Mouse (Mus musculus) kidney, embryonic 15.5 days (tissue): ENCODE results near the gene Ipo13. TPM values are rescaled to one million over a fixed set of nuclear protein-coding genes. Genes with fewer than 3 reads are reported as not detected.

ENCODE experiments used
- ATAC-seq: fragments of 200-750 bp; cut with Nextera tagmentation; replicated peaks from 2 replicates; pipeline ENCODE4 v1.8.0; 2017; ENCODE audit warnings: moderate TSS enrichment; ENCODE audit not compliant: low FRiP score
- H3K27ac ChIP-seq: fragments of 300-500 bp; sonication (generic); 2 replicates; pipeline ENCODE4 v1.5.1; 2015; ENCODE audit warnings: mild to moderate bottlenecking, inconsistent platforms
- H3K27me3 ChIP-seq: fragments of 300-500 bp; sonication (generic); 2 replicates; pipeline ENCODE4 v1.6.1; 2015; ENCODE audit warnings: inconsistent platforms
- H3K36me3 ChIP-seq: fragments of 300-500 bp; sonication (generic); 2 replicates; pipeline ENCODE4 v1.6.1; 2015; ENCODE audit warnings: inconsistent platforms
- H3K4me1 ChIP-seq: fragments of 300-500 bp; sonication (generic); 2 replicates; pipeline ENCODE4 v1.6.1; 2015; ENCODE audit warnings: inconsistent platforms
- H3K4me2 ChIP-seq: fragments of 300-500 bp; sonication (generic); 2 replicates; pipeline ENCODE4 v1.6.1; 2015; ENCODE audit warnings: moderate library complexity, mild to moderate bottlenecking, inconsistent platforms
- H3K4me3 ChIP-seq: fragments of 300-500 bp; sonication (generic); replicated peaks from 2 replicates; pipeline ENCODE4 v1.5.1; 2015; ENCODE audit warnings: mild to moderate bottlenecking, inconsistent platforms
- H3K9ac ChIP-seq: fragments of 300-500 bp; sonication (generic); 2 replicates; pipeline ENCODE4 v1.6.1; 2015; ENCODE audit warnings: mild to moderate bottlenecking, inconsistent platforms
- H3K9me3 ChIP-seq: fragments of 300-500 bp; sonication (generic); replicated peaks from 2 replicates; pipeline ENCODE4 v1.6.1; 2016; ENCODE audit warnings: inconsistent platforms
- WGBS: fragments of 180-500 bp; shearing (Covaris S2); methylation state at CpG from one replicate; pipeline ENCODE4 v1.1.7; 2015; ENCODE audit warnings: mixed read lengths; 5-methylcytosine and 5-hydroxymethylcytosine counted together
- polyA plus RNA-seq: library from polyadenylated mRNA; unstranded; fragments of >200 nt; fragmentation: Nextera tagmentation; extraction: Ambion mirVana; gene quantifications from 2 replicates; pipeline ENCODE4 v1.2.1, GENCODE M21; 2015

Ipo13 gene
- polyA plus RNA-seq, 1 experiment from 2014 or later, result 47.3 TPM

GRCm38 (mm10) chr4:117926545-117927482 is 12.0 kb upstream of the Ipo13 start:
- peak overlapping the region; percentile 97 for H3K4me2 ChIP-seq
- H3K9ac ChIP-seq, result peak overlapping the region; percentile 44
- no peaks in the 10 kb centered on the region for H3K9me3 ChIP-seq
- H3K4me3 ChIP-seq, result peak overlapping the region; percentile 52
- peaks cover 38% of the 10 kb centered on the region for H3K4me1 ChIP-seq
- no peaks in the 10 kb centered on the region for H3K36me3 ChIP-seq
- no peak overlapping the region for H3K27ac ChIP-seq
- peaks cover 55% of the 10 kb centered on the region for H3K27me3 ChIP-seq
- ATAC-seq, result peak; percentile 45; the same call in 1 of the 2 replicates
- WGBS, result under 1% methylated on average over 71 of the region's 71 CpGs

GRCm38 (mm10) chr4:117924916-117925315 is 10.1 kb upstream of the Ipo13 start:
- H3K4me2 ChIP-seq, result no peak overlapping the region
- no peak overlapping the region for H3K4me3 ChIP-seq
- peaks cover 36% of the 10 kb centered on the region for H3K4me1 ChIP-seq
- WGBS, result 56% methylated on average over 5 of the region's 6 CpGs
- H3K27ac ChIP-seq, result no peak overlapping the region
- H3K27me3 ChIP-seq, result peaks cover 49% of the 10 kb centered on the region
- no peak overlapping the region for H3K9ac ChIP-seq
- H3K36me3 ChIP-seq, result no peaks in the 10 kb centered on the region
- H3K9me3 ChIP-seq, result no peaks in the 10 kb centered on the region
- no peak for ATAC-seq

GRCm38 (mm10) chr4:117923450-117923849 is 8.7 kb upstream of the Ipo13 start:
- Histone ChIP-seq H3K27me3 (peaks cover 47% of the 10 kb centered on the region), H3K4me2 (no peak overlapping the region), H3K36me3 (no peaks in the 10 kb centered on the region), H3K4me3 (no peak overlapping the region), H3K27ac (no peak overlapping the region), H3K4me1 (peaks cover 22% of the 10 kb centered on the region), H3K9me3 (no peaks in the 10 kb centered on the region), H3K9ac (no peak overlapping the region)
- ATAC-seq, result no peak
- WGBS, result 55% methylated on average over 2 of the region's 2 CpGs

GRCm38 (mm10) chr4:117921358-117921757 is 6.6 kb upstream of the Ipo13 start:
- H3K4me3 ChIP-seq, result no peak overlapping the region
- WGBS, result 81% methylated on average over 2 of the region's 2 CpGs
- no peak overlapping the region for H3K4me2 ChIP-seq
- H3K27ac ChIP-seq, result no peak overlapping the region
- no peaks in the 10 kb centered on the region for H3K9me3 ChIP-seq
- H3K9ac ChIP-seq, result no peak overlapping the region
- H3K4me1 ChIP-seq, result peaks cover 4% of the 10 kb centered on the region
- peaks cover 26% of the 10 kb centered on the region for H3K27me3 ChIP-seq
- ATAC-seq, result no peak
- no peaks in the 10 kb centered on the region for H3K36me3 ChIP-seq

GRCm38 (mm10) chr4:117918762-117919161 is 4.0 kb upstream of the Ipo13 start:
- no peak overlapping the region for H3K27ac ChIP-seq
- H3K36me3 ChIP-seq, result no peaks in the 10 kb centered on the region
- H3K9me3 ChIP-seq, result no peaks in the 10 kb centered on the region
- ATAC-seq, result no peak
- H3K27me3 ChIP-seq, result peaks cover 10% of the 10 kb centered on the region; the same call in 1 of the 2 replicates
- no peak overlapping the region for H3K4me2 ChIP-seq
- peaks cover 16% of the 10 kb centered on the region for H3K4me1 ChIP-seq
- WGBS, result 84% methylated on average over 5 of the region's 5 CpGs
- no peak overlapping the region for H3K9ac ChIP-seq
- H3K4me3 ChIP-seq, result no peak overlapping the region

- Histone ChIP-seq H3K9me3 (no peaks in the 10 kb centered on the region), H3K27ac (no peak overlapping the region), H3K4me3 (no peak overlapping the region), H3K4me2 (no peak overlapping the region), H3K4me1 (peaks cover 21% of the 10 kb centered on the region), H3K36me3 (no peaks in the 10 kb centered on the region), H3K27me3 (peaks cover 10% of the 10 kb centered on the region; the same call in 1 of the 2 replicates), H3K9ac (no peak overlapping the region)
- ATAC-seq, result no peak
- 65% methylated on average over 3 of the region's 3 CpGs for WGBS
Measured at GRCm38 (mm10) chr4:117918261-117918660, 3.5 kb upstream of the Ipo13 start.

- H3K36me3 ChIP-seq, result no peaks in the 10 kb centered on the region
- peaks cover 6% of the 10 kb centered on the region; the same call in 1 of the 2 replicates for H3K27me3 ChIP-seq
- H3K4me2 ChIP-seq, result no peak overlapping the region
- H3K9ac ChIP-seq, result no peak overlapping the region
- 90% methylated on average over 4 of the region's 4 CpGs for WGBS
- H3K4me1 ChIP-seq, result peaks cover 25% of the 10 kb centered on the region
- H3K4me3 ChIP-seq, result no peak overlapping the region
- H3K9me3 ChIP-seq, result no peaks in the 10 kb centered on the region
- no peak overlapping the region for H3K27ac ChIP-seq
- no peak for ATAC-seq
Measured at GRCm38 (mm10) chr4:117917847-117918246, 3.0 kb upstream of the Ipo13 start.

GRCm38 (mm10) chr4:117917402-117917801 is 2.6 kb upstream of the Ipo13 start:
- H3K27me3 ChIP-seq, result 0 out of 2 replicates have a peak, but pooled peaks cover 1% of the 10 kb centered on the region
- no peak overlapping the region for H3K27ac ChIP-seq
- WGBS, result 86% methylated on average over 4 of the region's 4 CpGs
- H3K9ac ChIP-seq, result no peak overlapping the region
- no peak for ATAC-seq
- no peaks in the 10 kb centered on the region for H3K9me3 ChIP-seq
- no peaks in the 10 kb centered on the region for H3K36me3 ChIP-seq
- H3K4me2 ChIP-seq, result no peak overlapping the region
- H3K4me3 ChIP-seq, result no peak overlapping the region
- H3K4me1 ChIP-seq, result peaks cover 28% of the 10 kb centered on the region

- peaks cover 10% of the 10 kb centered on the region for H3K36me3 ChIP-seq
- no peaks in the 10 kb centered on the region for H3K27me3 ChIP-seq
- ATAC-seq, result no peak
- H3K4me2 ChIP-seq, result peak overlapping the region; percentile 95
- H3K9ac ChIP-seq, result no peak overlapping the region
- H3K27ac ChIP-seq, result 0 out of 2 replicates have a peak overlapping the region, but pooled peaks have one; percentile 82
- H3K4me3 ChIP-seq, result peak overlapping the region; percentile 81; the same call in 1 of the 2 replicates
- H3K9me3 ChIP-seq, result no peaks in the 10 kb centered on the region
- peaks cover 28% of the 10 kb centered on the region for H3K4me1 ChIP-seq
- 64% methylated on average over 5 of the region's 5 CpGs for WGBS
Measured at GRCm38 (mm10) chr4:117916386-117916785, 1.6 kb upstream of the Ipo13 start.

GRCm38 (mm10) chr4:117915489-117916105 is 798 bp upstream of the Ipo13 start:
- H3K27me3 ChIP-seq, result no peaks in the 10 kb centered on the region
- H3K36me3 ChIP-seq, result peaks cover 18% of the 10 kb centered on the region
- peak overlapping the region; percentile 95 for H3K4me2 ChIP-seq
- H3K4me1 ChIP-seq, result peaks cover 28% of the 10 kb centered on the region
- H3K4me3 ChIP-seq, result peak overlapping the region; percentile 81
- peak overlapping the region; percentile 69 for H3K9ac ChIP-seq
- peak overlapping the region; percentile 82 for H3K27ac ChIP-seq
- WGBS, result 3% methylated on average over 19 of the region's 19 CpGs
- ATAC-seq, result no peak
- H3K9me3 ChIP-seq, result no peaks in the 10 kb centered on the region

- Histone ChIP-seq H3K4me2 (peak overlapping the region; percentile 95), H3K27me3 (no peaks in the 10 kb centered on the region), H3K4me1 (peaks cover 34% of the 10 kb centered on the region), H3K27ac (peak overlapping the region; percentile 9; the same call in 1 of the 2 replicates), H3K36me3 (peaks cover 31% of the 10 kb centered on the region), H3K9ac (peak overlapping the region; percentile 69), H3K4me3 (peak overlapping the region; percentile 81), H3K9me3 (no peaks in the 10 kb centered on the region)
- 11% methylated on average over 8 of the region's 8 CpGs for WGBS
- no peak for ATAC-seq
Measured at GRCm38 (mm10) chr4:117914031-117914430, 768 bp downstream of the Ipo13 start.

GRCm38 (mm10) chr4:117913421-117913820 is 1.4 kb downstream of the Ipo13 start:
- Histone ChIP-seq H3K9ac (no peak overlapping the region), H3K27ac (no peak overlapping the region), H3K4me2 (peak overlapping the region; percentile 95), H3K4me1 (peaks cover 36% of the 10 kb centered on the region), H3K36me3 (peaks cover 37% of the 10 kb centered on the region), H3K4me3 (peak overlapping the region; percentile 81), H3K27me3 (no peaks in the 10 kb centered on the region), H3K9me3 (no peaks in the 10 kb centered on the region)
- 63% methylated on average over 3 of the region's 3 CpGs for WGBS
- no peak for ATAC-seq
